In genomic region chr17:9841103-9841502, GRCm38 (mm10) we compare ENCODE assay signal across 15 mouse cellular contexts.
"Had no signal": no experiment of that assay in that cellular context is flagged by ENCODE, and none has a peak within 500 bp of the region (broad histone marks: within the 10 kb centered on the region; RNA-seq: fewer than 3 reads in every experiment).

No protein-coding gene starts in this region.

- H3K9ac ChIP-seq: hindbrain, embryonic 14.5 days; limb, embryonic 12.5 days; liver, embryonic 14.5 days; midbrain, embryonic 15.5 days; neural tube, embryonic 12.5 days had no signal

- ATAC-seq: intestine, embryonic 16.5 days; lung, postnatal 0 days; midbrain, embryonic 15.5 days had no signal

- H3K4me2 ChIP-seq: hindbrain, embryonic 14.5 days; limb, embryonic 12.5 days; midbrain, embryonic 15.5 days; neural tube, embryonic 12.5 days had no signal

- H3K4me1 ChIP-seq: limb, embryonic 12.5 days; midbrain, embryonic 10.5 days; midbrain, embryonic 15.5 days; neural tube, embryonic 12.5 days had no signal

- H3K27ac ChIP-seq: hindbrain, embryonic 14.5 days; kidney, postnatal 0 days; limb, embryonic 12.5 days; liver, embryonic 14.5 days; midbrain, embryonic 10.5 days; midbrain, embryonic 15.5 days; neural tube, embryonic 12.5 days had no signal

- DNase-seq: kidney, adult 2 months; liver; lung, adult 18-20 months; lung, postnatal 4 days; right cerebral cortex, postnatal 14 days; thymus, postnatal 36 days had no signal

- H3K27me3 ChIP-seq: limb, embryonic 12.5 days; midbrain, embryonic 15.5 days; neural tube, embryonic 12.5 days had no signal

- H3K36me3 ChIP-seq: limb, embryonic 12.5 days; midbrain, embryonic 10.5 days; midbrain, embryonic 15.5 days; neural tube, embryonic 12.5 days had no signal

- H3K4me3 ChIP-seq: limb, embryonic 12.5 days; midbrain, embryonic 10.5 days; midbrain, embryonic 15.5 days; neural tube, embryonic 12.5 days had no signal

- H3K9me3 ChIP-seq: midbrain, embryonic 10.5 days; midbrain, embryonic 15.5 days had no signal
